Mouse (Mus musculus) spleen, adult 2 months (tissue): ENCODE measurements around the gene Cyp27b1.

Experiments
- CTCF ChIP-seq: fragments of 200-500 bp; IDR thresholded peaks from 2 replicates; pipeline ENCODE4 v1.5.1; 2011; ENCODE audit warnings: mild to moderate bottlenecking, inconsistent platforms; ENCODE audit not compliant: insufficient read depth, insufficient read length, insufficient replicate concordance; ENCODE audit errors: extremely low read depth
- POLR2A ChIP-seq: fragments of 200-500 bp; IDR thresholded peaks from 2 replicates; pipeline ENCODE4 v1.6.1; 2011; ENCODE audit warnings: low read depth, low read length, inconsistent platforms

GRCm38 (mm10) chr10:127069281-127070189 is 21.5 kb downstream of the Cyp27b1 start:
- TF ChIP-seq POLR2A = no peak
- TF ChIP-seq CTCF = no peak
